Mouse (Mus musculus) adrenal gland, adult 8-10 months (tissue): ENCODE measurements around the gene Fahd2a. TPM values are rescaled to one million over a fixed set of nuclear protein-coding genes. Genes with fewer than 3 reads are reported as not detected.

Experiments used
- DNase-seq: peaks from one replicate; pipeline ENCODE4 v3.0.0; 2022
- total RNA-seq, 4 experiments: library from RNA; stranded (reverse); gene quantifications; 2 replicates each; pipeline ENCODE4 v1.2.4; 2022

Fahd2a gene
- total RNA-seq: 10 to 100 TPM; 50.4 to 65.8 (median 54.9) TPM

DNA sequence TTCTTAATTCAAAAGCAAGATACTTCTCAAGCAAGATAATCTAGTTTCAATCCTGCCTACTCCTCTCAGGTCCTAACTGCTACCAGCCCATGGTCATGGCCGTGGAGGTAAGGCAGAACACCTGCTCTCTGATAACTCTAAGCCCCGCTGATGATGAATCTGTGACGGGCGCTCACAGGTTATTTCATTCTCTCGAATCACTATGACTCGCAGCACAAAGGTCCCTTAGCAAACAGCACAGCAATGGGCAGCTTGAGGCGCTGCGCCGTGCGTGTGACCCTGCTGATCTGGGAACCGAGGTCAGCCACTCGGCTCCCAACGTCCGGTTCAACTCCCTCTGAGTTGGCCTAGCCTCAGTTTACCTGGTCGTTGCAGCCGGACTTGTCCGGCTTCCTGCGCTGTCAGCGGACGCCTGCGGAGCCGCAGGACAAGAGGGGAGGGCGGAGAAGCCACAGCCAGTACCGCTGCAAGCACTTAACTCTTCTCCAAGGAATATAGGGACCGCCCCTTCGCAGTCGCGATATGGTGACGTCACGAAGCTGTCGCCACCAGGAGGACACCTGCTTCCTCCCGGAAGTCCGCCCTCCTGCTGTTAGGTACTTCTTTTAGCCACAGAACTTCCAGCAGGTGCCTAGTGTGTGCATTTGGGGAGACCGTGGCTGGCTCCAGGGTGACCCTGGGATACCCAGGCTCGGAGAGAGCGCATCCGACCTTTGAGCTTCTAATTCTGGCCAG lies at the start of gene Fahd2a:
TSS of gene Fahd2a (minus strand) at position 511 of the 735 bp plus-strand sequence.
- peak; percentile 88 for DNase-seq

- peak; percentile 21 for DNase-seq
Observed at GRCm38 (mm10) chr2:127484476-127485170, 40.3 kb upstream of the Fahd2a start.

DNA sequence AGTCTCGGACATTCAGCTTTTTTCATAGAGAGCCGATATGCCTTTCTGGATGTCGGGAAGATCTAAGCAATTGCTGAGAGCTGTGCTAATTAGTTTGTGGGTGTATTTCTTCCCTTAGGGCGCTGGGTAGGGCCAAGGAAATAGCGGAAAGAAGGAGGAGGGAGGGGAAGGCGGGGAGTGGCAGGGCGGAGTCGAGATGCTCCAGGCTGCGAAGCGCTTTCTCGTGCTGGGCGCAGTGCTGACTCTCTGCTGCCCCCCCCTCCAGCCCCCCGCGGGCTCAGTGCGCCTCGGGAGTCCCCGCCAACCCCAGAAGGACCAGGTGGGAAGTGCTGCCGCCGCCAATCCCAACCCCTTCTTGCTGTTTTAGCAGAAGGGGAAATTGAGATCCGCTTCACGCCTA lies 38.6 kb upstream of the Fahd2a start:
- DNase-seq: no peak

GRCm38 (mm10) chr2:127482533-127482911 lies 38.2 kb upstream of the Fahd2a start:
- DNase-seq: peak; percentile 27

DNA sequence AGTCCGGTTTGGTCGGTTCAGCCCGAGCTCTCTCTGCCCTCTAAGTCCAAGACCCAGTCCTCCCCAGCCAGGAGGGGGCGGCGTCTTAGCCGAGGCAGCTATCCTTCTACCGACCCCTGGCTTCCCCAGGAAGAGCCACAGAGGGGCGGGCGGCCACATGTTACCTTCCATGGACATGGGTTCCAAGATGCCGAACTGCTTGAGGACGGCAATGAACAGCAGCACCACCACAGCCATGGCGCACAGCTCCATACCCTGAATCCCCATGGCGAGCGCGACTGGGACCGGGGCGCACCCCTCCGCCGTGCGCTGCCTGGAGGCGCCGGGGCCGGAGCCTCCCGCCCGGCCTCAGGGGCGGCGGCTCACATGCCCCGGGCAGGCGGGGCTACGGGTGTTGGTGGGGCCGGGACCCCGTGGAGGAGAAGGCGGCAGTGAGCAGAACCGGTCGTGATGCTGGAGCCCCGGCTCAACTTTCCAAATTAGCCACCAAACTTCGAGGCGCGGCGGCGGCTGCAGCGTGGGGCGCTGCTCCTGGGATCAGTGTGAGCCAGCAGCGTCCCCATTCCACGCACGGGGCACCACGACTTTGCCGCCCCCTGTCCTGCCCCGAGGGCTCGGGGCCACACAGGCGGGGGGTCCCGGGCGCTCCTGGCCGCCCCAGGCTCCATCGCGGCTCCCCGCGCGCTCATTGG lies 37.6 kb upstream of the Fahd2a start:
- DNase-seq: no peak

- no peak for DNase-seq
Observed at GRCm38 (mm10) chr2:127479763-127480162, 35.4 kb upstream of the Fahd2a start.

DNA sequence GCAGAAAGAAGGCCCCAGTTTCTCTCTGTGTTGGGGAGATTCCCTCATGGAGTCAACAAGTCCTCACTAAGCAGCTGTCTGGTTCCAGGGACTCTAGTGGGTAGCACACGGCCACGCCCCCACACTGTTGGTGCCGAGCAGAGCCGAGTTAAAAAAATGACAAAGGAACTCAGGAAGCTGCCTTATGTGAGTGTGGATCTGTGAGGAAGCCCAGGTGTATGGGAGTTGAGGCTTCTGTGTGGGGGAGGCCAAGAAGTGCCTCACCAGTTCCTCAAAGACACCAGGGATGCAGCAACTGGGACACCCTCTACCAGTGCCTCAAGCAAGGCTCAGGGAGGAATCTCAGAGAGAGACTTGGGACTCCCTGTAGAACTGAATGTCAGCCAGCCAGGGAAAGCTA lies 34.8 kb upstream of the Fahd2a start:
- DNase-seq: no peak

GRCm38 (mm10) chr2:127472279-127472678 lies 27.9 kb upstream of the Fahd2a start:
- DNase-seq: no peak

- DNase-seq: no peak
Observed at GRCm38 (mm10) chr2:127471281-127471680, 26.9 kb upstream of the Fahd2a start.

DNA sequence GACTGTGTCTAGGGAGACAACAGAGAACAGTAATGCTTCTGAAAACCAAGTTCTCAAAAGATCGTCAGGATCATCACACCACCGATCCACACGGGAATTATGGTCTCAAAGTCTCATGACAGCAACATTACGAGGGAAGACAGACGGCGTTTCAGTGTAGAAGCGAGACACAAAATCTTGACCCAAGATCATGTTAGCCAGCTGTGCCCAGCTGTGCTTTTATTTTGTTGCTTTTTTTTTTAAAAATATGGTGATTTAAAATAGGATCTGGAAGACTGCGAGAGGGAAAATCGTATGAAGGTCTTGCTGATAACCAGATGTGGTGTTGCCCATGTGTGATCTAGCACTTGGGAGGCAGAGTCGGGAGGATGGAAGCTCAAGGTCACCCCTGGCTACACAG lies 26.3 kb upstream of the Fahd2a start:
- DNase-seq: no peak

GRCm38 (mm10) chr2:127470183-127470582 lies 25.8 kb upstream of the Fahd2a start:
- DNase-seq: no peak

GRCm38 (mm10) chr2:127462314-127462713 lies 17.9 kb upstream of the Fahd2a start:
- peak; percentile 35 for DNase-seq

DNA sequence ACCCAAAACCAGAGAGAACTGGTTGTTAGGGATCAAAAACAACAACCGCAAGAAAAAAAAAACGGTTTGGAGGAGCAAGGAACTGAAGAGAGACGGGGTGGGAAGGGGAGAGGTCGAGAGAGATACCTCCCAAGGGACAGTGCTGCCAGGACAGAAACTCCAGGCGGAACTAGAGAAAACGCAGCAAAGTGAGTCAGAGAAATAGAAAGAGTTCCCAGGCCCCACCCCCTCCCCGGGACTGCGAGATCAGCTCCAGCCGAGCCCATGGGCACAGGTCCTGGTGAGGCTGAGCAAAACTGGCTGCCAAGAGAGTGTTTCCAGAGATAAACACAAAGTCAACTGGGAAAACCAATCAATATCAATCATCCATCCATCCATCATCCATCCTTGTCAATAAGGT lies 17.0 kb upstream of the Fahd2a start:
- no peak for DNase-seq

DNA sequence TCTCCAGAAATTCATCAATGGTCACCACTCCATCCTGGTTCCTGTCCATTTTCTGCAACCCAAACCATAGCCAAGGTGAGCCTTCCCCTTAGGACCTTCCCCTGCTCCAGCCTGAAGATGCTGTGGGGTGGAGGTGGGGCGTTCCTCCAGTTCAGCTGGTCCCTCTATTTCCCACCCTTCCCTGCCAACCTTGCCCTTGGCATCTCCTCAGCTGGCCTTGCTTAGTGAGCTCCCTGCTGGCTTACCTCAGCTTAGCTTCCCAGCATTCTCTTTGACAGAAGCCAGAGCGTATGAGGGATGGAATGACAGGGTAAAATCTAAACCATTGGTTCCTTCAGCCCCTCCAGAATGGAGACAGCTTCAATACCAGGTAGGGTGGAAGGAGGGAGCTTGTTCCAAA lies 15.0 kb upstream of the Fahd2a start:
- no peak for DNase-seq

DNA sequence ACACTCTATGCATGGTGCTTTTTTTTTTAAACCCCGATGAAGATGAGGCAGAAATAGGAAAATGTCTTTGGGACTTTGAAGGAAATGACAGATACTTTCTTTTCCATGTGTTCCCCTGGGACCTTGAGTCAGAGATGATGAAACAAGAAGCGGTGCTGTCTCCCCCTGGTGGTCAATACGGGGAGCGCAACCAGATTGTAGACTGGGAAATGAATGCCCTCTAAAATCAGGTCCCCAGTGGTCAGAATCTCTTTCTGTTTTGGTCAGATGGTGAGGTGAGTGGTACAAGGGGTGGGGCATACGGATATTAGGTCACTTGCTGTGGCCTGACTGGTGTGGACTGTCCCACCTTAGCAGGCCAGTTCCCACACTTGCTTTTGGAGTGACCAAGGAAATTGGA lies 9.4 kb upstream of the Fahd2a start:
- DNase-seq: peak; percentile 52

GRCm38 (mm10) chr2:127453141-127453540 lies 8.8 kb upstream of the Fahd2a start:
- no peak for DNase-seq

DNA sequence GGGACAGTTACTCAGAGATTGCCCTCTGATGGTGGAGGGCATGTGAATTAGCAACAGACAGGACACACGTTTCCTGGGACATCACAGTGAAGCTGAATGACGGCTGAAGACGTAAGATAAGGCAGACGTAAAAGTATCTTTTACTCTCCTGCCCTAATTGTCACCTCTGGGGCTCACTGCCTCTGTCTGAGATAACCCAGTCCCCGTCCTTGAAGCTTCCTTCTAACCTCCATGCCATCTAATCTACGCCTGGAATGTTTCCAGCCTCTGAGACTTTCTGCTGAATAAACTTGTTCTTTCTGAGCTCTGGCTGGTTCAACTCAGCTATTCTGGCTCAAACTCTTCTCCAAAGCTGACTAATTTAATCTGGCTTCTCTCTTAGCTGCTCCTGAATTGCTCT lies 7.4 kb upstream of the Fahd2a start:
- no peak for DNase-seq

DNA sequence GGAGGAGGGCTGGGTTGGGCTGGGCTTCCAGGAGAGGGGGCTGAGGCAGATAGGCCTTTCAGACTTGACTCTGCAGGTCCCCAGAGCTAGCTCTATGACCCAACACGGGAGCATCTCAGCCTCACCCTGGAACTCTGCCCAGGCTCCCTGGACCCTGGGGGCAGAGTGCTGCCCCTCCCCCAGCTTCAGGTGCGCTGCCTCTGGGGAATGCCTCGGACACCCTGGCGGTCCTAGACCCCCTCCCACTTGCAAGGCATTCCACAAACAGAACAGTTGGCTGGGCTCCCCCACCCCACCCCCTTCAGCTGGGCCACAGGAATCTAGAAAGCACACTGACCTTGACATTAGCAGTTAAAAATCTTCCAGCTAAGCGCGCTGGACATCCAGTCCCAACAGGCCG lies 5.3 kb upstream of the Fahd2a start:
- DNase-seq: peak; percentile 34

DNA sequence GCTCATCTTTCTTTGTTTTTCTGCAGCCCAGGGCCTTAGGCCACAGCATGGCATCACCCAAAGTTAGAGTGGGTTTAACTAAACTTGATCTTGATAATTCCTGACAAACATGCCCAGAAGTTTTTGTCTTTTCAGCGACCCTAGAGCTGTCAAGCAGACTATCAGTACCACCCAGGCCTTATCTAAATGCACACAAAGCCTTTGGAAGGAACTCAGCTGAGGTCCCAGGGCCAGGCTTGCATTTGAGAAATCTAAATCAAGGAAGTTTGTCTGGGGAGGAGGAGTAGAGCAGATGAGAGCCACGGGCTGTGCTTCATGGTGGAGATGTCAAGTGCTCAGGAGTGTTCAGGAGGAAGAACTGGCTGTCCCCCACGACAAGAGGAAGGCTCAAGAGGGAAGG lies 2.5 kb upstream of the Fahd2a start:
- no peak for DNase-seq

GRCm38 (mm10) chr2:127437697-127438096 lies 6.7 kb downstream of the Fahd2a start:
- DNase-seq: no peak

GRCm38 (mm10) chr2:127435554-127435953 lies 8.8 kb downstream of the Fahd2a start:
- no peak for DNase-seq

GRCm38 (mm10) chr2:127435135-127435534 lies 9.2 kb downstream of the Fahd2a start:
- DNase-seq: no peak

GRCm38 (mm10) chr2:127433487-127434295 lies 10.7 kb downstream of the Fahd2a start:
- DNase-seq: no peak
